21 mouse cellular contexts compared by ENCODE assay signal in the genomic region with DNA sequence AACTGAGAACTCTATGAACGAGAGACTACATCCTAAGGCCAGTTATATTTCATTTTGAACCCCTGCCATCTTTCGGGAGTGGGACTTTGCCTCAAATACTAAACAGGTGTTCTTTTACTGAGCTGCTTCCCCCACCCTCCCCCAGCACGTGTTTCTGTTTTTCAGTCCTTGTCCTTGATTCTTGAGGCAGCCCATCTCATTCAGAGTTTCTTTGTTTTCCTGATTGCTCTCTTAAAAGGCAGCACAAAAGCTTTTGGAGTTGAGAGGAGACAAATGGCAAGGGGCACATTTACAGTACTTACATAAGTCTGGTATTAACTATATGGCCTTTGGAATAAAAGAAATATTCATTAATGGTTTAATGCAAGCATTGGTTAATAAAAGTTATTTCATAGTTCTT.
"Had no signal": no experiment of that assay in that cellular context is flagged by ENCODE, and none has a peak within 500 bp of the region (broad histone marks: within the 10 kb centered on the region; RNA-seq: fewer than 3 reads in every experiment).

No protein-coding gene starts in this region.

- H3K36me3 ChIP-seq: kidney, embryonic 15.5 days; limb, embryonic 12.5 days; limb, embryonic 15.5 days; midbrain, embryonic 10.5 days; midbrain, embryonic 13.5 days; neural tube, embryonic 13.5 days had no signal

- H3K4me1 ChIP-seq: kidney, embryonic 15.5 days; limb, embryonic 12.5 days; limb, embryonic 15.5 days; megakaryocyte, embryonic 14.5 days; midbrain, embryonic 10.5 days; midbrain, embryonic 13.5 days; neural tube, embryonic 13.5 days had no signal

- H3K9ac ChIP-seq: kidney, embryonic 15.5 days; limb, embryonic 12.5 days; limb, embryonic 15.5 days; liver, embryonic 14.5 days; liver, postnatal 0 days; lung, embryonic 14.5 days; midbrain, embryonic 13.5 days; neural tube, embryonic 13.5 days had no signal

- ATAC-seq: liver, postnatal 0 days; lung, postnatal 0 days; midbrain, embryonic 13.5 days; midbrain, embryonic 16.5 days had no signal

- H3K27me3 ChIP-seq: kidney, embryonic 15.5 days; limb, embryonic 12.5 days; limb, embryonic 15.5 days; megakaryocyte, embryonic 14.5 days; midbrain, embryonic 13.5 days; neural tube, embryonic 13.5 days had no signal

- DNase-seq: kidney, postnatal 10 days; kidney, postnatal 36 days; left cerebral cortex, postnatal 4 days; liver, postnatal 0 days; lung, embryonic 14.5 days; retina, postnatal 1 day; thymus, adult 18-20 months; thymus, postnatal 14 days; thymus, postnatal 4 days had no signal

- H3K4me2 ChIP-seq: kidney, embryonic 15.5 days; limb, embryonic 12.5 days; limb, embryonic 15.5 days; liver, embryonic 11.5 days; lung, embryonic 14.5 days; midbrain, embryonic 13.5 days; neural tube, embryonic 13.5 days had no signal

- H3K27ac ChIP-seq: kidney, embryonic 15.5 days; limb, embryonic 12.5 days; limb, embryonic 15.5 days; liver, embryonic 14.5 days; midbrain, embryonic 10.5 days; midbrain, embryonic 13.5 days; neural tube, embryonic 13.5 days had no signal

- H3K4me3 ChIP-seq: kidney, embryonic 15.5 days; limb, embryonic 12.5 days; limb, embryonic 15.5 days; megakaryocyte, embryonic 14.5 days; midbrain, embryonic 10.5 days; midbrain, embryonic 13.5 days; myocyte; neural tube, embryonic 13.5 days had no signal

- H3K9me3 ChIP-seq: kidney, embryonic 15.5 days; limb, embryonic 12.5 days; limb, embryonic 15.5 days; megakaryocyte, embryonic 14.5 days; midbrain, embryonic 10.5 days; midbrain, embryonic 13.5 days; neural tube, embryonic 13.5 days had no signal
